Mouse (Mus musculus) thymus, adult 2 months (tissue): ENCODE results near the gene Epb41.

Experiments
- CTCF ChIP-seq: fragments of 200-500 bp; IDR thresholded peaks from 2 replicates; pipeline ENCODE4 v1.5.1; 2012; ENCODE audit warnings: mild to moderate bottlenecking, control low read depth, low read length, moderate library complexity, borderline replicate concordance; ENCODE audit not compliant: control insufficient read depth, poor library complexity, insufficient read depth; ENCODE audit errors: extremely low read depth
- POLR2A ChIP-seq: fragments of 200-500 bp; IDR thresholded peaks from 2 replicates; pipeline ENCODE4 v1.6.1; 2012; ENCODE audit warnings: mild to moderate bottlenecking, low read length, control low read depth, moderate library complexity; ENCODE audit not compliant: control insufficient read depth, poor library complexity, insufficient read depth; ENCODE audit errors: extremely low read depth

GRCm38 (mm10) chr4:132085114-132085513 lies 10.0 kb upstream of the Epb41 start:
- no peak for TF ChIP-seq CTCF
- no peak for TF ChIP-seq POLR2A
